Mouse (Mus musculus): ENCODE data around the gene Recql5. TPM values are rescaled to one million over a fixed set of nuclear protein-coding genes. Genes with fewer than 3 reads are reported as not detected.

The Recql5 gene
- total RNA-seq, 1 experiment from 2014 or later = 18.3 TPM

DNA sequence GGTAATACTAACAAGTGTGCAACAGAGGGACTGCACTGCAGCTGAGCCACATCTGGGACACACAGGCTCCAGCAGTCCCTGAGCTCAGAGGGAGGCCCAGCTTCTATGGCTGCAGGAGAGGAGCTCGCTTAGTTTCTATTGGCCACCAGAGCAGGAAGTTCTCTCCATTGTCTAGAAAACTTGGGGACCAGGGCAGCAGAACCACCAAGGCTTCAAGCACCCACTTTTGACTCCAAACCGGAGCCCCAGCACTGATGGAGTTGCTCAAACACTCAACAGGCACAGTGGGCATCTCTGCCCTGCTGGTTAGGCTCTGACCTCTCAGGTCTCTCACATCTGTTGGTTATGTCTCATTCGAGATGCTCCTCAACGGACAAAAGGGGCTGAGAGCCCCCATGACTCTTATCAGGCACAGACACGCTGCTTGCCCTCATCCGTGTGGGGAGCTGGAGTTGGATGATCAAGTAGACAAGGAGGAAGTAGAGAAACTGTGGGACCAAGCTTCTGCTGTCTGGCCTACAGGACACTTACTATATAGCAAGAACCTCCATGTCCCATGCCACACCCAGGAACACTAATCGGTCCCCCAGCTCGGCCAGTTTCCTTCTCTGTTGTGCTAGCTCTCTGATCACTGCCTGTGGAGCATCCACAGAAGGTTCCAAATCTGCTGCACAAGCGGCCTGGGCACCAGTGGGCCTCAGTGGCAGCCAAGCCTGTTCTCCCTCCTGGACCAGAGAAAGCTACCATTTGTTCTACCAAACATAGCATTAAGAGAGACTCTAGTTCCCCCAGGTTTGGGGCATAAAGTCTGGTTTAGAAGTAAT is 31.7 kb downstream of the Recql5 start:
- no peak for DNase-seq

DNA sequence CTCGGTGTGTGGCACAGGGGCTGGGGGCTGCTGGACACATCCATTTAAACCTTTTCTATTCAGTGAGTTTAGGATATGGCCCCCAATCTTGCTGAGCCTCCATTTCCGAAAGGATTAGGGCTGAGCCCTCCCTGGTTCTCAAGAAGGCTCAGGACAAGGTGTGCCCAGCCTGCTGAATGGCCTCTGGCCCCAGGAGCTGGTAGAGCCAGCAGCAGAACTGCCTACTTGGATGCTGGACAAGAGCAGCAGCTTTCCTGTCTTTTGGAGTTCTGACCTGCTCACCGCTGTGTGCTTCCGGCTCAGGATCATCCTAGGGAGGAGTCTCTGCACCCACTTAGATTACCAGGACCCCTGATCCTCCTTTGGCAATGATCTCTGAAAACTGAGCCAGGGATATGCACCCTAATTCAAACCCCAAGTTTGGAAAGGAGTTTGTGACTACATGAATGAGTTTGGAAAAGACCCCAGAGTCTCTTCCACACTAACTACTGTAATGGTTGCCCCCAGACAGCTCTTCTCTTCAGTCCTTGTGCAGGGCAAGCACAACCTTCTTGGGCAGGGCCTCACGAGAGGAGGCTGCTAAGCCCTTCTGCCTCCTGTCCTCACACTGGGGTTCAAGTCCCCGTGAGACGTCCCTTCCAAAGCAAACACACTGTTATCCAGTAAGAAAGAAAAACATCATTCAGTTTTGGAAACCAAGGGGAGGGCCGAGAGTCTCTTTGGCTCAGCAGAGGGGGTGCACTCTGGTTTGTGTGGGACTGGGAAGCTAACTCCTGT is 32.5 kb downstream of the Recql5 start:
- no peak for DNase-seq

DNA sequence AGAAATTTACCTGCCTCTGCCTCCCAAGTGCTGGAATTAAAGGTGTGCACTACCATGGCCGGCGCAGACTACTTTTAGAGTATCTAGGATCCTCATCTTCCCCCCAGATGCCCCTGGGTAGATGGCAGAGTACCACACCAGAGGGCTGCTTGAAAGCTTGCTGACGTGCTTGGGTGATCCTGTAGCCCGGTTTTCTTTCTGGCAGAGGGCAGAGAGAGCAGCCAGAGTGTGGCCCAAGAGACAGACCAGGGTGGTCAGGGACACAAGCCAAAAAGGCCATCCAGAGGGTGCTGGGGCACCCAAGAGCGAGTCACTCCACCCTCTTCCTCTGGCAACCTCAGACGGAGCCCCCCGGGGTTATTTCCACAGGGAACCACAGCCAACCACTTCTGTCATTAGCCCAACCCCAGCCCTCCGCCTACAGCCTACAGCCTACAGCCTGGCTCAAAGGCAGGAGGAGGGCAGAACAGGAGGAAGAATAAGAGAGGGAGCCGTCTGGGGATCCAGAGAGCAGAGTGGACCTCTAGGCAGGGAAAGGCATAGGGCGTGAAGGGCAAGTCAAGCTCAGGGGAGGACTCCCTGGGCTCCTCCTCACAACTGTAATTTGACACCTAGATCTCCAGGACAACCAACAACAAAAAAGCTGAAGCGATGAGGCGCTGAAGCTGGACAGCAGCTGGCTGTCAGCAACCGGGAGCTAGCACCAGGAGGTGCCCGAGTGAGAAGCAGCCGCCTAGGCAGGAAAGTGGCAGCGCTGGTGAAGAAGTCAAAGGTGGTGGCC is 33.6 kb downstream of the Recql5 start, which contains the start of gene Smim5:
Gene Smim5 (plus strand): TSS at position 481 of the 781 bp plus-strand sequence.
- DNase-seq = peak; percentile 75

DNA sequence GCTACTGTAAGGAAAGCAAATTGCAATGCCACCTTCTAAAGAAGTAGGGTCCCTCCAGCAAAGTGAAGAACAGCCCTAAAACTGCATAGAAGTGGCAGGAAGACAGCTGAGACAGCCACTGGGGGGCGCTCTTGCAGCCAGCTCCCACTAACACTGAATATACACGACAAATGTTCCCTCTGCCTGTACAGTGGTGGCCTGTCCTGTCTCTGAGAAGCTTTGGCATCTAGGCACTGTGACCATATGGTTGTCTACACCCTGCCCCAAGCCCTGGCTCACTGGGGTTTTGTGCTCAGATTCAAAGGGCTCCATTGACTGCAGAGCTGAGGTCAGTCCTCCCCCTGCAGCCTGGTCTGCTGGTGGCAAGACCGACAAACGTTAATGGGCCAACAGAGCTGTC is 34.4 kb downstream of the Recql5 start:
- peak; percentile 76 for DNase-seq

DNA sequence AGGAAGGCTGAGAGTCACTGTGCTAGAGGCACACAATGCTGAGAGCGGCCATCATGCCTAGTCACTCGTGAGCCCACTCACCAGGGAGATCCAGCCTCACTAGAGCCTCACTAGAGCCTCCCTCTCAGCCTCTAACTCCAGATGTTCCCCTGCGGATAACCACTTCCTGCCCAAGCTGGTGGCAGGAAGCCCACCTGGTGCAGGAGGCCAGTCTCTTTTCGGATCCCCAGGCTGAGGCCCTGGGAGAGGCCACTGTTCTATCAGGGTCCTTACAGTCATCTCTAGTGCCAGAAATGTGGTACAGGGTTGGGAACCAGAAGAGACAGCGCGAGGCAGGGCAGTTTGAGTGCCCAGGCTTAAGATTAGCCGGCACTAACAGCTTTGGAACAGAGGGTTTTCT is 34.8 kb downstream of the Recql5 start:
- DNase-seq = no peak

DNA sequence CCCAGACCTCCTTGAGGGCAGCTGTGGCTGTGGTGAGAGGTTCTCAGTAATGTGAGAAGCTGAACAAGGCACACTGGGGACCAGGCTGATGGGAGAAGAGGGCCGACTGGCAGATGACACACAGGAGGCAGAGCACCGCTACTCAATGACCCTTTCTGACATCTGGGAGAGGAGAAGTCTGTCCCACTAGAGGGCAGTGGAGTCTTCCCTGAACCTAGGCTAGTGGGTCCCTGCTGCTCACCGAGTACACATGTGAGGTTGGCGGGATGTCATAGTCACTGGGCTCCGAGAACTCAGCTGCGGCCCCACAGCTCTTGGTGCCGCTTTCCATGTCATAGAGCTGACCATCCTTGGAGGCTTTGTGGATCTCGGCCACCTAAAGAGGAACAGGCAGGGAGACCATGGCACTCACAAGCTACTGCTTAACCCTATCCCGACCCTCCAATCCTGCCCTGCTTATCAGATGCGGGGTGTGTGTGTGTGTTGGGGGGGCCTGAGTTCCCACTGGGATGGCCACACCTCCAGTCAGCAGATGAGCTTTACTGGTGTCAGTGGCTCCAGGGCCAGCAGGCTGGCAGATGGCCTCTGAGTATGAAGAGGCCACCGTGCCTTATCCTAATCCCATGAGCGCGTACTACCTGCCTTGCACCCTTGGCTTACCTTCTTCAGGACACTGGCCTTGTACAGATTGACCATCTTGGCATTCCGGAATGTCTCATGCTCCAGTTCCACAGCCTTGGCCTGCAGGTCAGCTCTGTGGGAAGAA is 38.3 kb downstream of the Recql5 start:
- DNase-seq = peak; percentile 36

DNA sequence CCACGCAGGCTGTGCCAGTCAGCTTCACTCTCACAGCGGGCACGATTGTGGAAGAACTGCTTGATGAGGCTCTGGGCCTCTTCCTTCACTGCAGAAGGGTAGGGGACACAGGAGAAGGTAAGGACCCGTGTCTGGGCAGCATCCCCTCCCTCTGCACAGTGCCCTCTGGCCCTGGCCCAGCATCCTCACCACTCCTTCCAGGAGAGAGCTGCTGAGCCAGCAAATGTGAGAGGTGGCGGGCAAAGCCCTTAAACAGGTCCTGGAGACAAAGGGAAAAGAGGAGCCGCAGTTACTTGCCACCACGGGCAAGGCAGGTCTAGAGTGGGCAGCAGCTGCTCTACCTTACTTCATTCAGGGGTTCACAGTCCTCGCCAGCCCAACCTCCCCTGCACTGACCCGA is 40.2 kb downstream of the Recql5 start:
- DNase-seq = no peak

DNA sequence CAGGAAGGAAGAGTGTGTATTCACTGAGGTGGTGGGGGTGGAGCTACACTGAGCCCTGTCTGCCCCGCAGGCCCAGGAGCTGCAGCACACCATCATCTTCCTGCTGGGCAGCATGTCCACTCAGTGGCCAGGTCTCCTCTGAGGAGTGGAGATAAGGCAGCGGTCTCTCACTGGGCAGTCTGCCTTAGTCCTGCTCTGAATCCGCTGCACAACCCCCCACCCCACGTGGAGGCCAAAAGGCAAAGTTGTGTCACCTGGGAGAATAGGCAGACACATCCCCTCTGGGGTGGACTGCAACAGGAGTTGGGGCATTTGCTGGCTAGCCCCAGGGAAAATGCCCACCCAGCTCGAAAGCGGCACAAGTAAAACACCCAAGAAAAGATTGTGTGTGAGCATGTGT is 41.1 kb downstream of the Recql5 start:
- DNase-seq = no peak

DNA sequence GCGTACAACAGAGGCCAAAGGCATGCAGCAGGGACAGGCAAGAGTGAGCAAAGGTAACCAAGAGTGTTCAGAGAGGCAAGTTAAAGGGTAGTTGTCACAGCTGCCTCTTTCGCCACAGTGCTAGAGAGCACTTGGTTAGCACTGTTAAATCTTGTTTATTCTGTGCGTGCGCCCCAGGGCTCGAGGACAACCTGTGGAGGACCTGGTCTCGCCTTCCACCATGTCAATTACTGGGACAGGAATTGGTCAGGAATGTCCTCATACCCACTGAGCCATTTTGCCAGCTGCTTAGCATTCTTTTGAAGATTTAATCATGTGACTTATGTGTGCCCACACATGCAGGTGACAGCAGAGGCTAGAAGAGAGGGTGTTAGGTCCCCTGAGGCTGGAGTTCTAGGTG is 44.1 kb downstream of the Recql5 start:
- no peak for DNase-seq

DNA sequence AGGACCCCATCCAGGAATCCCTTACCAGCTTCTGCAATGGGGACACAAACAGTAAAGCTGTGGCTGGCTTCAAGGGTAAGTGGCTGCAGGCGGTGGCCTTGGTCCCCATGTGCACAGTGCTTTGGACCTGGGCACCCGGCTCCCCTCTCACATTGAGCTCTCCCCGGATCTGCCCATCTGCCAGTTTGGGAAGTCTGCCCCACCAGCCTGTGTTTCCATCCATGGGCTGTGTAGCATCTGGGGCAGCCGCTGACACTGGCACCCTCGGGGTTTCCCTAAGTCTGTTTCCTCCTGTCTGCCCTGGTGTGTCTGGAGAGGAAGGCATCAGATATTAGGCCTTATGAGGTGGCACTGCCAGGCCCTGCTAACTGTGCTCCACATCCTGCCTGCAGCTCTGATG is 45.3 kb downstream of the Recql5 start:
- no peak for DNase-seq

DNA sequence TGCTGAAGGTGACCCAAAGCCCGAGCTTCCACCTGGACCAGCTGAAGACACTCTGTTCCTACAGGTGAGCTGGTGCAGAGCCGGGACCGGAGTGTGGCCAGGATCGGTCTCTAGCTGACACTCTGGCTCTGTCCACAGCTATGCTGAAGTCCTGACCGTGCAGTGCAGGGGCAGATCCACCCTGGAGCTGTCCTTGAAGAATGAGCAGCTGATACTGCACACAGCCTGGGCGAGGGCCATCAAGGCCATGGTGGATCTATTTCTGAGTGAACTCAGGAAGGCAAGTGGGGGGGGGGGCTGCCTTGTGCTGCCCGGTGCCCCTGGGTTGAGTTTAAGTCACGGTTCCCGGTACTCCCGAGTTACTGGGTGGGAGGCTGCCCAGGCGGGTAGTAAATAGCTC is 46.8 kb downstream of the Recql5 start:
- DNase-seq = peak; percentile 52

DNA sequence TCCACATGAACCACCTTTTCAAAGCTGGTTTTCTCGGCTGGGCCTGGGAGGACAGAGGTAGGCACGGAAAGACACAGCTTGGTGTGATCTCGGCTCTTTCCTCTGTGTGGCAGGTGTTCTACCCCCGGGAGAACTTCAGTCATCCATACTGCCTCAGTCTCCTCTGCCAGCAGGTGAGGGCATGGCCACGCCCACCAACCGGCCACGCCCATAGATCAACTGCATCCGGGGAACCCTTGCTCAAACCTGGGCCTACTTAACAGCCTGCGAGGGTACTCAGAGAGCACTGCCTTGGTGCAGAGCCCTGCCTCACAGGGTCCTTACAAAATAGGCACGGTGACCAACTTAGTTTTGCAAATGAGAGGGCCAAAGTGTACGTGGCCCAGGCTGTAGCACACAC is 48.0 kb downstream of the Recql5 start:
- no peak for DNase-seq

DNA sequence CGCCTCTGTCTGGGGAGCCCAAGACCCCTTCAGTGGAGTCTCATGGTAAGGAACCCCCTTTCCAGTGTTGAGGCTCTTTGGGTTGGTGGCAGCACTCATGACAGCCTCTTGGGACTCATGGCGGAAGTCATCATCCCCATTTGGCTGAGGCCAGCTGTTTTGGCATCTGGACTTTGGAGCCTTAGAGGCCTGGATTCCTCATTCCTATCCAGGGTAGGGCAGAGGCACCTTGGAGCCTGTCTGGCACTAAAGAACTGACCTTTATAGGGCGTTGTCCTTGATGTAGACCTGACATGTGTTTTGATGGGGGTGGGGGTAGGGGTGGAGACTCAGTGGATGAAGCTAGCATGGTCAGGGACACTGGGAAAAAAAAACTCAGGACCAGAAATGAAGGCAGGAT is 48.9 kb downstream of the Recql5 start:
- DNase-seq = no peak

DNA sequence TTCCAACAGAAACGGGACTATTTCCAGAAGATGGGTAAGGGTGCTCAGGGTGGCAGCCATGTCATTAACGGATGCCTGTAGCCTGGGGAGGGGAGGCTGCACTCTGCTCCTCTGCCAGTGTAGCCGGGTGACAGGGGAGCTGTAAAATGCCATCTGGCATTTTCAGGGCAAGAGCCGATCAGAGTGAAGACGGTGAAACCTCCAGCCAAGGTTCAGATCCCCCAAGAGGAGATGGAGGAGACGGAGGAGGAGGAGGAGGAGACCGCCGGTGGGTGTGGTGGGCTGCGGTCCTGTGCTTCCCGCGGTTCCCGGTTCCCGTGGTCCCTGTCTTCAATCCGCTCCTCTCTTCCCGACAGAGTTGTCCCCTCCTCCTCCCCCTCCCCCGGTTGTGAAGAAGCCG is 50.0 kb downstream of the Recql5 start:
- DNase-seq = no peak

DNA sequence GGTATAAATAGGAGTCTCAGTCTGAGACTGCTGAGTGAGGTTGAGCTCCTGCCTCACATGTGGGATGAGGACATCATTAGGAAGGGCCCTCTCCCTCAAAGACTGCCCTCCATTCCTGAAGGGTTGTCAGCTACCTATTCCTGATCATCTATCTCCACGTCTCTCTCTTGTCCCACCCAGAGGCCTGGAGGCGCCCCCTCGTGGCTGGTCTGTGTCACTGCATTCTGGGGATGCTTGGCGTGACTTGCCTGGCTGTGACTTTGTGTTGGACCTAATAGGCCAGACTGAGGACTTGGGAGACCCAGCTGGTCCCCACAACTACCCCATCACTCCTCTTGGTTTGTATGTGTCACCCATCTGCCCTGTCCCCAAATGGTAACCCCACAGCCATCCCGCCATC is 52.3 kb downstream of the Recql5 start:
- peak; percentile 69 for DNase-seq

DNA sequence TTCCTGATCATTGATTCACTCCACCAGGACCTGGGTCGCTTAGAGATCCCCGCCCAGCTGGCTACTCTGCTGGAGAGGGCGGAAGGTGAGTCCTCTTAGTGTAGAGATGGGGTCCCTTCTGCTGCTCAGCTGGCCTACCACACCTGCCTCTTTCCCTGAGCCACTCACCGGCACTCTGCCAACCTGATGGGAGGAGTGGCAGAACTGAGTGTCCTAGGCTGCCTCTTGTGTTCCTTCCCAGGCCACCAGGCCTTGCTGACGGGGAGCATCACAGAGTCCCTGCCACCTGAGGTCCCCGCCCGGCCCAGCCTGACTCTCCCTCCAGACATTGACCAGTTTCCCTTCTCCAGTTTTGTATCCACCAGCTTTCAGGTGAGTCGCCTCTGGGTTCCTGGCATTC is 55.2 kb downstream of the Recql5 start:
- DNase-seq = no peak

DNA sequence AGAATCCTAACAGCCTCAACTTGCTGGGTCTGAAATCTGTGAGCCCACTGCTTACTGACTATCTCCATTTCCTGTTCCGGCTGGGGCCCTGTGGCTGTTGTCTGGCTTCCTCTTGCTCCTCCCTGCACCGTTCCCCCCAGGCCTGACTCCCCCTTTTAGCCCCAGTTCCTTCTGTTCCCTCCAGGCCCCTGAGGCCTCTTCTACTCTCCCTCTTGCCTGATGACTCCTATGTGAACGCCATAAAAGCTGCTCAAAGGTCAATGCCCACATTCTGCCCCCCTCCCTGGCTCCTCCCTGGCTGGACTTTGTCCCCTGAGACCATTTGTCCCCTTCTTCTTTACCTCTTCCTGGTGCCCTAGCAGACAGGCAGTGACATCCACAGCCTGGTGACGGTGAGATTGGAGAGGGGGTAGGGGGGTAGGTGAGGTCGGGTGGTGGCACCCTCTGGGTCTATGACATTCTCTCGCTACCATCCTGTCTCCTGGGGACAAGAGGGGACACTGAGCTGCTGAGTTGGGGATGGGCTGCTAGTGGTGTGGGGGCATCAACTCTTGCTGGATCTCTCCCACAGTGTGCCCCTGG is 56.0 kb downstream of the Recql5 start:
- DNase-seq = no peak

DNA sequence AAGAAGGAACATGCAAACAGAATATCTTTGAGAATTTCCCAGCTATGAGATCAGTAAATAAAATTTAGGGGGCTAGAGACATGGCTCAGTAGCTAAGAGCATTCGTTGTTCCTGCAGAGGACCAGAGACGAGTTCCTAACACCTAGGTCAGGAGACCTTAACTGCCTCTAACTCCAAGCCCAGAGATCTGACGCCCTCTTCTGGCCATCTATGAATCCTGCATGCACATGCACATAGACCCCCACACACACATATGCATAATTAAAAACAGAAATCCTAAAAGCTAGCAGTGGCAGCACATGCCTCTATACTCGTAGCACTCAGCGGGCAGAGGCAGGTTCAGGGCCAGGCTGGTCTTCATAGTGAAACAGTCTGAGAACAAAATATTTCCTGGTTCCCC is 56.8 kb downstream of the Recql5 start:
- no peak for DNase-seq

DNA sequence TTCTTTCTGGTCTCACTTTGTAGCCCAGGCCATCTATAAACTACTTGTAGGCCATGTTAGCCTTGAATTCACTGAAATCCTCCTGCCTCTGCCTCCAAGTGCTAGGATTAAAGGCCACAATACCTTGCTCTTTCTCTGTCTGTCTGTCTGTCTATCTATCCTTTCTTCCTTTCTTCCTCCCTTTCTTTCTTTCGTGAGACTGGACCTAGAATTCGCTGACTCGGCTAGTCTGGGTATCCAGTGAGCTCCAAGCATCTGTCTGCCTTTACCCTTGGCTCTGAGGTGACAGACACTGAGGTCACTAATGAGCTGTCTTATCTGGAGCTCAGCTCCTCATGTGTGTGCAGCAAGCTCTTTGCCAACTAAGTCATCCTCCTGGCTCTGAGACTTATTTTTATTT is 57.3 kb downstream of the Recql5 start:
- DNase-seq = no peak

DNA sequence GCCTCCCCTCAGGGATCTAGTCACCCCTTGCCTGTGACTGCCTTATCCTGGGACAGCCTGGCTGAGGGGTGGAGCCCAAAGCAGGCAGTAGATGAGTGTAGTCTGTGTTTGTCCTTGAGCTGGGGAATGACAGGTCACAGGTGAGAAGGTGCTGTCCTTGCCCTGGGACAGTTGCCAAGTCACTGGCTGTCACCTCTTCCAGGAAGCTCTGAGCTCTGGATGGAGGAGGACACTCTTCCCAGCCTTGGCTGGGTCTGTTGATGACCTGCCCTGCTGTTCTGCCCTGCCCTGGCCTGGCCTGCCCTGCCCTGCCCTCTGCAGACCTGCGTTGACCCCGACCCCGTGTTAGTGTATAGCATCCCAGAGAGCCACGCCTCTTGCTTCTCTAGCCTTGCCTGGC is 60.8 kb downstream of the Recql5 start:
- no peak for DNase-seq

DNA sequence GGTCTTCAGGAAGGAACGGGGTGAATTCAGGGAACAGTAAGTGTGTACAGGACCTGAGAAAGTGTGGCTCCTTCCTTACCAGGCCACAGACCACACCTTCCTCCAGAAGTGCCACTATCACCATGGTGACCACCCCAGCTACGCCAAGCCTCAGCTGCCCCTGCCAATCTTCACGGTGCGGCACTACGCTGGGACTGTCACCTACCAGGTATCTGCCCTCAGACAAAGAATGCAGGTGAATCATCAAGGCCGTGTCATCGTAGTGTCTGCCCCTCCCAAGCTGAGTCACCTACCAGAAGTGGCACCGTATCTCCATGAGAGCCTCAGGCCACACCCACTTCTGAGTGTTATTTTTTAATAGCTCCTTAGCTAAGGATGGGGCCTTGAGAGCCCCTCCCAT is 63.9 kb downstream of the Recql5 start:
- peak; percentile 30 for DNase-seq

DNA sequence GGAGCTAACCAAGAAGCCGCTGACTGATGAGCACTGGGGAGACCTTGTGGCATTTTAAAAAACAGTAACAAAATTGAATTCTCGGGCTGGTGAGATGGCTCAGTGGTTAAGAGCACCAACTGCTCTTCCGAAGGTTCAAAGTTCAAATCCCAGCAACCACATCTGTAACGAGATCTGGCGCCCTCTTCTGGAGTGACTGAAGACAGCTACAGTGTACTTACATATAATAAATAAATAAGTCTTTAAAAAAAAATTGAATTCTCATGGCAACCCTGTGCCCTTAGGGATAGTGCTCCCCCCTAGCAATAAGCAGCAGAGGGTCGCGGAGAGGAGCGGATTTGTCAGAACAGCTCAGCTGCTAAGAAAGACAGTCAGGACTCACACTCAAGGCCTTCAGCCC is 69.4 kb downstream of the Recql5 start:
- DNase-seq = no peak

Data from adrenal gland, postnatal 14 days (tissue).